Mouse (Mus musculus): ENCODE measurements around the gene Vmn2r86.
"Not testable (repeated sequence)": the region's sequence is repeated elsewhere in the genome, so short reads cannot be mapped to it uniquely, and the experiment has no call there.

Gene Vmn2r86

DNA sequence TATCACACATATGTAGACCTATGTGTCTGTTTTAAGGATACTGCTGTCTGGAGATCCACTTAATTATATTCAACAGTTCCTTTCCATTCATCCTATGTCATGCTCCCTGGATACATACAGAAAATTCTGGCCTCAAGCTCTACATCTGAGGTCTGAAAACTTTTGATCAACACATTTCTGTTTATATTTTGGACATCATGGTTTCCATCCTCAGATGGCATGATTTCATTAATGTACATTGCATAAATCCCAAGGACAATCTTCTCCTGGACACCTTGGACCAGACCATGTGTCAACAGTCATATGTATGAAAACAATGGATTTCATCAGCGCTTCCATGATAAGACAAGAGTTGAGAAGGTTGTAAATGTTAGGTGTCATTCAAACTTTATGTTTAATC is at the start of gene Vmn2r86:
Vmn2r86 (minus strand) TSS at position 101 of the 400 bp plus-strand sequence.
- DNase-seq (ENCODE audit: low read depth, low spot score) = not testable (repeated sequence)

DNA sequence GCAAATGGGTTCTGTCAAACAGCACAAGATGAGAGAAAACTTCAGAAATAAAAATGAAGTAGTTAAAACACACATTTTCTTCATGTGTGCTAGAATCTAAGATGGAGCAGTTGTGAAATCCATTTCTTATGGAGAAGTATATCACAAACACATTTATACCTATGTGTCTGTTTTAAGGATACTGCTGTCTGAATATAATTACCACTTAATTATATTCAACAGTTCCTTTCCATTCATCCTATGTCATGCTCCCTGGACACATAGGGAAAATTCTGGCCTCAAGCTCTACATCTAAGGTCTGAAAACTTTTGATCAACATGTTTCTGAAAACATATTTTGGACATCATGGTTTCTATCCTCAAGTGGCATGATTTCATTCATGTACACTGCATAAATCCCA is 41.4 kb upstream of the Vmn2r86 start, which contains the start of gene Vmn2r87:
Vmn2r87 (minus strand) TSS at position 101 of the 400 bp plus-strand sequence.
- no peak for DNase-seq (ENCODE audit: low read depth, low spot score)

DNA sequence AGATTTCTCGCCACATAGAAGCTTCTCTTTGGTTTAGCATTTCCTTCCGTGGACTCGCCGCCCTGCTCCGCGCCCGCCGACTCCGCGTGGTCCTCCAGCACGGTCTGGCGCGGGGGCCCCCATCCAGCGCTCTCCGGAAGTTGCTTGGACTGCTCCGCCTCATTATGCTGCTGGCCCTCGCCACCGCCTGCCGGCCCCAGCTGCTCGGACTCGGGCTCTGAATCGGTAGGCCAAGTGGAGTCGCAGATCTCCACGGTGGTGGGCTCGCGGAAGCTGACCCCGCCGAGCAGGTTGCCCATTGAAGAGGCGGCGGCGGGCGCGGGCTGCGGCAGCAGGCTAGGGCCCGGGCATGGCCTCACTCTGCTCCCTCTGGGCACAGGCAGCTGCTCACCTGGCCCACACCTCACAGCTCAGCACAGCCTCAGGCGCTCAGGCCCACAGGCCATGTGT is 14.5 kb upstream of the Vmn2r86 start:
- DNase-seq (ENCODE audit: low read depth, low spot score) = no peak

DNA sequence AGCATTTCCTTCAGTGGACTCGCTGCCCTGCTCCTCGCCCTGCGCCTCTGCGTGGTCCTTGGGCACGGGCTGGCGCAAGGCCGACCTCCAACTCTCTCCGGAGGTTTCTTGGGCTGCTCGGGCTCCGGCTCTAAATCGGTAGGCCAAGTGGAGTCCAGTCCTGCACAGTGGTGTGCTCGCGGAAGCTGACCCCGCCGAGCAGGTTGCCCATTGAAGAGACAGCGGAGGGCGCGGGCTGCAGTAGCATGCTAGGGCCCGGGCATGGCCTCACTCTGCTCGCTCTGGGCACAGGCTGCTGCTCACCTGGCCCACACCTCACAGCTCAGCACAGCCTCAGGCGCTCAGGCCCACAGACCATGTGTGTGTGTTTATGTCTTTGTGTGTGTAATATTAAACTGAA is 11.1 kb downstream of the Vmn2r86 start:
- no peak for DNase-seq (ENCODE audit: low read depth, low spot score)

DNA sequence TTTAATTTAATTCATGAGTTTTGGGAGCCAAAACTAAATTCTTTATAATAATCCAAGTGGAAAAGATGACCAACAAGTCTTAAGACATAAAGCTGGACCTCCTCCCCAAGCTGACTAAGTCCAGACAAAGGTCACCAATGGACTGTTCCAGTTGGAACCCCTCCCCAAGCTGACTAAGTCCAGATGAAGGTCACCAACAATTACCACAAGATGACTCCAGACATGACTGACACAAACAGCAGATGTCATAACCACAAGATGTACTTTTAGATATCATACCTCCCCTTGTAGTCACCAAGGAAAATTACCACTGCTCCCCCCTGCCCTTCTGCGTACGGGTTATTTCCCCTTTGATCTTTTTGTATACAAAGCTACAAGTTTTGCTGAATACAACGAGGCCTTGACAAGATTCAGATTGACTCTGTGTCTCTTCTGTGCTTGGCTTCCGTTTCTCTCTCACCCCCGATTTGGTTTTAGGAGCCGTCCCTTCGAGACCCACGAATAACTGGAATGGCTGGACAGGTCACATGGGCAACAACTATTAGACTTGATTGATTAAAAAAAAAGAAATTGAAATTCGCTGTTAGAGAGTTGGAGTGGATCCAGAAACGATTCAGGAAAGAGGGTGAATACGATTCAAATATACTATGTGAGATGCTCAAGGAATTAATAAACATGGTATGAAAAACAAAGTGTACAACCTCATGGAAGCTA is 21.5 kb downstream of the Vmn2r86 start:
- DNase-seq (ENCODE audit: low read depth, low spot score) = not testable (repeated sequence)

DNA sequence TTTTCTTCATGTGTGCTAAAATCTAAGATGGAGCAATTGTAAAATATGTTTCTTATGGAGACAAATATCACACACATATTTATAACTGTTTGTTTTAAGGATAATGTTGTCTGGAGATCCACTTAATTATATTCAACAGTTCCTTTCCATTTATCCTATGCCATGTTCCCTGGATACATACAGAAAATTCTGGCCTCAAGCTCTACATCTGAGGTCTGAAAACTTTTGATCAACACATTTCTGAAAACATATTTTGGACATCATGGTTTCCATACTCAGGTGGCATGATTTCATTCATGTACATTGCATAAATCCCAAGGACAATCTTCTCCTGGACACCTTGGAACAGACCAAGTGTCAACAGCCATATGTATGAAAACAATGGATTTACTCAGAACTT is 26.2 kb downstream of the Vmn2r86 start, which contains the start of gene Vmn2r85:
Vmn2r85 (minus strand) TSS at position 101 of the 400 bp plus-strand sequence.
- DNase-seq (ENCODE audit: low read depth, low spot score) = not testable (repeated sequence)

- not testable (repeated sequence) for DNase-seq (ENCODE audit: low read depth, low spot score)
Measured at GRCm38 (mm10) chr10:130422368-130422767, 33.5 kb downstream of the Vmn2r86 start.

GRCm38 (mm10) chr10:130420401-130420800 is 35.4 kb downstream of the Vmn2r86 start:
- DNase-seq (ENCODE audit: low read depth, low spot score) = no peak

DNA sequence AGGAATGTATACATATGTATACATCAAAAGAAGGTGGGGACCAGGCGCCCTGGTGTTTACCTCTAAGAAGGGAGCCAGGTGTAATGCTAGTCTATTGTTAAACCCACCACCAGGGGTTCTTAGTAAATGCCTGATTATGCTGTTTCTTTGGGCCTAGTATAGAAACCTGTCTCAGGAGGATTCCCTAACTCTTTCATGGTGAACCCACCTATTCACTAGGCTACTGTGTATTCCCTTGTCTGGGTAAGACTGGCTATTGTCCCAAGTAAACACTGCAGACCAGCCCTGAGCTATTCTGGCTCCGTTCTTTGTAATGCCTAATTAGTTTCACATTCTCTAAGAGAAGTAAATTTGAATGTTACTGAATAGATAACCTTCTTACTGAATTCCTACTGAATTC is 35.9 kb downstream of the Vmn2r86 start:
- DNase-seq (ENCODE audit: low read depth, low spot score) = not testable (repeated sequence)

DNA sequence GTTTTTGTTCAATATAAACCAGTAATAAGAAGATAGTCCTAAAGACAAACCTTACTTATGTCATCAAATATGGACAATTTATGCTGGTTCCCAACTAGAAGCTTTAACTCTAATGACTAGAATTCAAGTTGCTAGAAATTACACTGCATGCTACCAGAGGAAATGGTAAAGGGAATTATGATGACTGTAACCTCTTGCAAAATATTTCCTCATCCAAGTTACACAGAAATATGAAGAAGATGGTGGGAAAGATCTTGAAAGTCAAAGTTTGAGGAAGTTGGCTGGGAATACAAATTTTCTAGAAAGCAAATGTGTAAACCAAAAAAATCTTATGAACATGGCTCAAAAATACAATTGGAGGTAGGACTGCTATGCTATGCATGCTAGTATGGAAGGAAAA is 39.5 kb downstream of the Vmn2r86 start:
- not testable (repeated sequence) for DNase-seq (ENCODE audit: low read depth, low spot score)

GRCm38 (mm10) chr10:130412167-130412698 is 43.6 kb downstream of the Vmn2r86 start:
- DNase-seq (ENCODE audit: low read depth, low spot score) = not testable (repeated sequence)

GRCm38 (mm10) chr10:130394232-130394631 is 61.6 kb downstream of the Vmn2r86 start, which contains the start of gene Vmn2r84:
TSS of gene Vmn2r84 (minus strand) at chr10:130394332.
- no peak for DNase-seq (ENCODE audit: low read depth, low spot score)

Measured in retina, adult 2 months (tissue).